In the genomic region with DNA sequence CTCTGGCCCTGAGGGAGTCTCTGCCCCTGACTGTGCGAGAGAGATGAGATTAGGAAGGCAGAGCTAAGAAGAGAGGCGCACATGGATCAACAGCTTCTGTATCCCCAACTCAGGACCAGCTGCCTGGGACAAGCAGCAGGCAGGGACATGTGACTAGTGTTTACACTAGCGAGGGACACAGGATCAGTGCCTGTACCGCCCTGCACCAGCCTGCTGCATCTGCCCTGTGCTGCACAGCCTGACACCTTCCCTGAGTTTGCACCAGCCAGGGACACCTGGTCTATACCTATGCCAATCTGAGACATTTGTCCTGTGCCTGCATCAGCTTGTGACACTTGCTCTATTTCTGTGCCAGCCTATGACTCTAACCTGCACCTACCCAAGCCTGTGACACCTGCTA, we compare ENCODE assay signal across 14 mouse cellular contexts. TPM values are rescaled to one million over a fixed set of nuclear protein-coding genes. Genes with fewer than 3 reads are reported as not detected.
A peak's percentile ranks its signal among the peaks of the same experiment; 100 is the strongest.
DNase-seq lines count a peak whose midpoint lies in the region; ATAC-seq and TF ChIP-seq lines count a peak whose summit lies in the region.
"Had no signal": no experiment of that assay in that cellular context is flagged by ENCODE, and none has a peak within 500 bp of the region (broad histone marks: within the 10 kb centered on the region; RNA-seq: fewer than 3 reads in every experiment).

No protein-coding gene starts in this region.

- DNase-seq in forebrain, postnatal 0 days: no peak
- peak; percentile 43 for DNase-seq in layer of hippocampus, adult 11-12 months (ENCODE audit: low spot score)
- DNase-seq in layer of hippocampus, postnatal 14 days (ENCODE audit: low spot score in 2 of 2): no peak
- DNase-seq in embryo, embryonic 9.5 days (ENCODE audit: extremely low spot score): no peak
- DNase-seq: adrenal gland, postnatal 36 days; lung, adult 18-20 months; thymus, postnatal 4 days had no signal

- H3K4me3 ChIP-seq in forebrain, postnatal 0 days (ENCODE audit: low read depth, low read length): no peak overlapping the region
- no peak overlapping the region for H3K4me3 ChIP-seq in forebrain, embryonic 12.5 days (replicated peaks)
- peak overlapping the region; percentile 50 for H3K4me3 ChIP-seq in megakaryocyte, embryonic 14.5 days (replicated peaks)
- no peak overlapping the region for H3K4me3 ChIP-seq in stomach, embryonic 14.5 days (ENCODE audit: low read depth, low read length)
- H3K4me3 ChIP-seq: erythroblast, embryonic 14.5 days had no signal

- no peak overlapping the region for H3K27ac ChIP-seq in forebrain, postnatal 0 days (ENCODE audit: low read depth, low read length)
- no peak overlapping the region for H3K27ac ChIP-seq in forebrain, embryonic 12.5 days
- no peak overlapping the region for H3K27ac ChIP-seq in stomach, embryonic 14.5 days (ENCODE audit: low read length)
- H3K27ac ChIP-seq: macrophage had no signal

- no peaks in the 10 kb centered on the region for H3K27me3 ChIP-seq in forebrain, postnatal 0 days (ENCODE audit: insufficient read depth, low read length)
- 0 out of 2 replicates have a peak, but pooled peaks cover 5% of the 10 kb centered on the region for H3K27me3 ChIP-seq in forebrain, embryonic 12.5 days
- peaks cover 38% of the 10 kb centered on the region for H3K27me3 ChIP-seq in megakaryocyte, embryonic 14.5 days (replicated peaks)
- H3K27me3 ChIP-seq in stomach, embryonic 14.5 days (ENCODE audit: control insufficient read depth, insufficient read depth, low read length): no peaks in the 10 kb centered on the region

- H3K9me3 ChIP-seq in forebrain, postnatal 0 days (ENCODE audit: low read length): no peaks in the 10 kb centered on the region
- no peaks in the 10 kb centered on the region for H3K9me3 ChIP-seq in forebrain, embryonic 12.5 days
- no peaks in the 10 kb centered on the region for H3K9me3 ChIP-seq in megakaryocyte, embryonic 14.5 days
- H3K9me3 ChIP-seq in stomach, embryonic 14.5 days (ENCODE audit: control insufficient read depth, low read depth, low read length): no peaks in the 10 kb centered on the region

- ATAC-seq in forebrain, postnatal 0 days: peak; percentile 34
- no peak for ATAC-seq in forebrain, embryonic 12.5 days (ENCODE audit: low FRiP score)
- no peak for ATAC-seq in megakaryocyte, adult 5-6 weeks (ENCODE audit: poor library complexity, severe bottlenecking)
- ATAC-seq in stomach, embryonic 14.5 days (ENCODE audit: insufficient number of reproducible peaks, insufficient read depth, low FRiP score, low read depth): peak; percentile 46; the same call in 1 of the 2 replicates
- ATAC-seq: activated CD4-positive, CD25-positive, alpha-beta regulatory T cell, adult 4 months had no signal

- H3K9ac ChIP-seq in forebrain, postnatal 0 days: no peak overlapping the region
- no peak overlapping the region for H3K9ac ChIP-seq in forebrain, embryonic 12.5 days
- H3K9ac ChIP-seq in stomach, embryonic 14.5 days (replicated peaks; ENCODE audit: low read depth, low read length): no peak overlapping the region

- no peak for TF ChIP-seq CTCF in forebrain, postnatal 0 days (IDR thresholded peaks at IDR 0.05; ENCODE audit: low read depth)

- 52% methylated on average over 4 of the region's 4 CpGs for WGBS in forebrain, postnatal 0 days
- WGBS in forebrain, embryonic 12.5 days: 62% methylated on average over 4 of the region's 4 CpGs
- 43% methylated on average over 4 of the region's 4 CpGs for WGBS in stomach, embryonic 14.5 days

- no peak overlapping the region for H3K4me2 ChIP-seq in forebrain, postnatal 0 days (ENCODE audit: low read depth)
- H3K4me2 ChIP-seq in forebrain, embryonic 12.5 days: no peak overlapping the region
- H3K4me2 ChIP-seq in stomach, embryonic 14.5 days (replicated peaks; ENCODE audit: low read depth, low read length): no peak overlapping the region

- H3K36me3 ChIP-seq in forebrain, postnatal 0 days (ENCODE audit: insufficient read depth): no peaks in the 10 kb centered on the region
- H3K36me3 ChIP-seq in forebrain, embryonic 12.5 days (replicated peaks): no peaks in the 10 kb centered on the region
- no peaks in the 10 kb centered on the region for H3K36me3 ChIP-seq in megakaryocyte, embryonic 14.5 days (replicated peaks; ENCODE audit: low read length)
- H3K36me3 ChIP-seq in stomach, embryonic 14.5 days (ENCODE audit: control insufficient read depth, insufficient read depth, low read length): no peaks in the 10 kb centered on the region

- 0 out of 2 replicates have a peak, but pooled peaks cover 11% of the 10 kb centered on the region for H3K4me1 ChIP-seq in forebrain, postnatal 0 days (ENCODE audit: insufficient read depth)
- H3K4me1 ChIP-seq in forebrain, embryonic 12.5 days: peaks cover 9% of the 10 kb centered on the region
- peaks cover 22% of the 10 kb centered on the region for H3K4me1 ChIP-seq in megakaryocyte, embryonic 14.5 days
- H3K4me1 ChIP-seq in stomach, embryonic 14.5 days (ENCODE audit: control insufficient read depth, insufficient read depth, low read length): no peaks in the 10 kb centered on the region

RNA-seq across cellular contexts. Expression of a gene that starts 33.4 kb away (rescaled TPM):
- total RNA-seq in forebrain, postnatal 0 days (2014; rRNA removed): 49.2 and 49.6 TPM in 2 replicates
- polyA plus RNA-seq in forebrain, postnatal 0 days (2015; fragmentation: Nextera tagmentation; extraction: Ambion mirVana): 14.4 and 19.9 TPM in 2 replicates
- 5.9 and 6.3 TPM in 2 replicates for polyA plus RNA-seq in forebrain, embryonic 12.5 days (2016; fragmentation: Nextera tagmentation; extraction: Ambion mirVana)
- 10 to 100 TPM; 47.9 to 48.4 TPM for total RNA-seq in layer of hippocampus, postnatal 14 days (2021)
- not detected in 2 replicates for polyA plus RNA-seq in megakaryocyte, embryonic 14.5 days (2012; ENCODE audit: insufficient read depth, low replicate concordance)
- not detected in 2 replicates for total RNA-seq in megakaryocyte, adult 5-6 weeks (2015)
- total RNA-seq in megakaryocyte, adult 5-6 weeks (2017): not detected in 2 replicates
- polyA plus RNA-seq in stomach, embryonic 14.5 days (2014; fragmentation: Nextera tagmentation; extraction: Ambion mirVana): 3.6 and 5.1 TPM in 2 replicates
- polyA plus RNA-seq: activated CD4-positive, CD25-positive, alpha-beta regulatory T cell, adult 4 months; erythroblast, embryonic 14.5 days; macrophage had no signal

Comparison
In these comparisons a context has a peak if more than half of its experiments do, and no peak if none do; other contexts are left out.
1. ATAC-seq: peak in forebrain, postnatal 0 days (single experiment) and stomach, embryonic 14.5 days (single experiment); none in forebrain, embryonic 12.5 days (single experiment) and megakaryocyte, adult 5-6 weeks (single experiment).